Mouse (Mus musculus): ENCODE measurements around the gene Slc12a3. TPM values are rescaled to one million over a fixed set of nuclear protein-coding genes. Genes with fewer than 3 reads are reported as not detected.

The Slc12a3 gene
- total and polyA plus RNA-seq, 3 experiments = 0.44 TPM; not detected in 2

DNA sequence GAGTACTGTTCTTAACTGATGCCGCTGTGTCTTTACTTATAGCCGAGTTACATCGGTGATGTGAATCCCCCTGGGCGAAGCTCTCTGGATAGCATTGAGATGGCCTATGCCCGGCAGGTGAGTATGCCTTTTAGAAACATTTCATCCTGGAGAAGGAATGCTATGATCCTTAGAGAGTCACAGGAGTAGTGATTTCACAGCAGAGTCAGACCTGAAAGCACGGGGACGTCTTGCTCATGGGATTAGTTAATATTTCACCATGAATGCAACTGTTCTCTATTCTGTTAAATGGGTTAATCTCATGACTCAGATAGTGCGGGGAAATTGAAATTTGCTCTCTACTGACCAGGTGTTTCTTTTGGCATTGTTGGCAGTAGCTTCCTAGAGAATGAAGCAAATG lies 36.4 kb upstream of the Slc12a3 start:
- DNase-seq (ENCODE audit: low spot score) (no peak), ATAC-seq (ENCODE audit: extremely low read depth, insufficient number of reproducible peaks, low FRiP score, poor library complexity, severe bottlenecking) (no peak)
- peaks cover 79% of the 10 kb centered on the region for H3K36me3 ChIP-seq (replicated peaks)
- no peaks in the 10 kb centered on the region for H3K9me3 ChIP-seq (replicated peaks)
- no peak for TF ChIP-seq GATA2 (IDR thresholded peaks at IDR 0.05; ENCODE audit: borderline replicate concordance, low read depth, low read length)
- TF ChIP-seq TAL1 (conservative IDR thresholded peaks at IDR 0.05; ENCODE audit: low read depth, low read length) = no peak
- TF ChIP-seq GATA1 (IDR thresholded peaks at IDR 0.05; ENCODE audit: borderline replicate concordance, low read length) = no peak
- TF ChIP-seq POLR2AphosphoS5 (IDR thresholded peaks at IDR 0.05; ENCODE audit: insufficient replicate concordance, low read depth, low read length) = no peak
- no peak for TF ChIP-seq CTCF (IDR thresholded peaks at IDR 0.05; ENCODE audit: low read depth, low read length)
- H3K4me1 ChIP-seq (ENCODE audit: insufficient read depth, low read depth, low read length) = peaks cover 10% of the 10 kb centered on the region
- no peak overlapping the region for H3K4me3 ChIP-seq (ENCODE audit: low read depth, low read length)
- no peaks in the 10 kb centered on the region for H3K27me3 ChIP-seq (ENCODE audit: insufficient read depth, low read length)

DNA sequence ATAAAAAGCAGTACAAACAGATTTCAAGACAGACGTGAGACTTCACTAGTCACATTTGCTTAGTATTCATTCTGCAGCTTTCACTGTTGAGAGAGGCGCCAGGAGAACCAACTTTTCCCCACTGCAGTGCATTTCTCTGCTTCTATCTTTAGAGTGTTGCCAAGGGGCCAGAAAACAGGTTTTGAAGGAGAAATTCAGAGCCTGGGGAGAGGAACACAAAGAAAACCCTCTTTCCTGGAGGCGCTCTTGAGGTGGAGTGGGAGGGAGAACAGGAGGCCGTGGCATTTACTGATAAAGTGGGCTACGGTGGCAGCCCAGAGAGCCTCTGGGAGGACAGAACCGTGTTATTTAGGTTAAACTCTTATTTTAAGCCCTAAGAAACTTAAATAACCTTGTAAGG lies 33.3 kb upstream of the Slc12a3 start:
- H3K36me3 ChIP-seq (replicated peaks) = peaks cover 76% of the 10 kb centered on the region
- no peaks in the 10 kb centered on the region for H3K9me3 ChIP-seq (replicated peaks)
- TF ChIP-seq GATA2 (IDR thresholded peaks at IDR 0.05; ENCODE audit: borderline replicate concordance, low read depth, low read length) (no peak), TAL1 (conservative IDR thresholded peaks at IDR 0.05; ENCODE audit: low read depth, low read length) (no peak), POLR2AphosphoS5 (IDR thresholded peaks at IDR 0.05; ENCODE audit: insufficient replicate concordance, low read depth, low read length) (no peak), CTCF (IDR thresholded peaks at IDR 0.05; ENCODE audit: low read depth, low read length) (no peak), GATA1 (IDR thresholded peaks at IDR 0.05; ENCODE audit: borderline replicate concordance, low read length) (no peak)
- H3K4me1 ChIP-seq (ENCODE audit: insufficient read depth, low read depth, low read length) = peaks cover 5% of the 10 kb centered on the region
- DNase-seq (ENCODE audit: low spot score) (no peak), ATAC-seq (ENCODE audit: extremely low read depth, insufficient number of reproducible peaks, low FRiP score, poor library complexity, severe bottlenecking) (no peak)
- H3K27me3 ChIP-seq (ENCODE audit: insufficient read depth, low read length) = no peaks in the 10 kb centered on the region
- H3K4me3 ChIP-seq (ENCODE audit: low read depth, low read length) = no peak overlapping the region

DNA sequence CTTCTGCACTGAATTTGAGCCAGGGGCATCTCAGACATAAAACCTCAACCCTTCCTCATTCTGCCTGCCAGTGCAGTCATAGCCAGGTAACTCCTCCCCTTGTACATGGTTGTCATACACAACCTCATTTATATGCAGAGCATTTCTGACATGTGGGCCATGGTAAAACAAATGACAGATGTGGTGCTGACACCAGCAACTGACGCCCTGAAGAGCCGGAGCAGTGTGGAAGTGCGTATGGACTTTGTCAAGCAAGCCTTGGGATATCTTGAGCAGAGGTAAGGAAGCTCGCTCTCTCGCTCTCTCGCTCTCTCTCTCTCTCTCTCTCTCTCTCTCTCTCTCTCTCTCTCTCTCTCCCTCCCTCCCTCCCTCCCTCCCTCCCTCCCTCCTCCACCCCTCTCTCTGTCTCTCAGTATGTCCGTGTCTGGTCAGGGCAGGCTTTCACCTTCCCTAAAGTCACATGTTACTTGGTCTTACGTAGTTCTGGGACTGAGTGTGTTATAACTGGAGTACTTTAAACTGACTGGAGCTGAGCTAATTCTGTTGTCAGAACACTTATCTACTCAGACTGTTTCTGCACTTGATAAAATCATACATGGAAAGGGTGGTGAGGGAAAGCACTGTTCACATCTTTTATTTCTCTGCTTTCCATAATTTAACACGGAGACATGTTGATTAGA lies 32.5 kb upstream of the Slc12a3 start:
- no peak for ATAC-seq (ENCODE audit: extremely low read depth, insufficient number of reproducible peaks, low FRiP score, poor library complexity, severe bottlenecking)

GRCm38 (mm10) chr8:94297101-94297500 lies 31.9 kb upstream of the Slc12a3 start:
- Histone ChIP-seq H3K4me1 (ENCODE audit: insufficient read depth, low read depth, low read length) (no peaks in the 10 kb centered on the region), H3K9me3 (replicated peaks) (no peaks in the 10 kb centered on the region), H3K4me3 (ENCODE audit: low read depth, low read length) (no peak overlapping the region), H3K27me3 (ENCODE audit: insufficient read depth, low read length) (no peaks in the 10 kb centered on the region), H3K36me3 (replicated peaks) (peaks cover 79% of the 10 kb centered on the region)
- no peak for DNase-seq (ENCODE audit: low spot score)
- TF ChIP-seq POLR2AphosphoS5 (IDR thresholded peaks at IDR 0.05; ENCODE audit: insufficient replicate concordance, low read depth, low read length) (no peak), TAL1 (conservative IDR thresholded peaks at IDR 0.05; ENCODE audit: low read depth, low read length) (no peak), GATA2 (IDR thresholded peaks at IDR 0.05; ENCODE audit: borderline replicate concordance, low read depth, low read length) (no peak), CTCF (IDR thresholded peaks at IDR 0.05; ENCODE audit: low read depth, low read length) (no peak), GATA1 (IDR thresholded peaks at IDR 0.05; ENCODE audit: borderline replicate concordance, low read length) (no peak)
- no peak for ATAC-seq (ENCODE audit: extremely low read depth, insufficient number of reproducible peaks, low FRiP score, poor library complexity, severe bottlenecking)

More for the DNA sequence above, 32.5 kb upstream of the Slc12a3 start:
- no peaks in the 10 kb centered on the region for H3K4me1 ChIP-seq (ENCODE audit: insufficient read depth, low read depth, low read length)
- DNase-seq (ENCODE audit: low spot score) = no peak
- H3K4me3 ChIP-seq (ENCODE audit: low read depth, low read length) = no peak overlapping the region
- TF ChIP-seq POLR2AphosphoS5 (IDR thresholded peaks at IDR 0.05; ENCODE audit: insufficient replicate concordance, low read depth, low read length) = no peak
- no peak for TF ChIP-seq CTCF (IDR thresholded peaks at IDR 0.05; ENCODE audit: low read depth, low read length)
- no peak for TF ChIP-seq GATA1 (IDR thresholded peaks at IDR 0.05; ENCODE audit: borderline replicate concordance, low read length)
- TF ChIP-seq GATA2 (IDR thresholded peaks at IDR 0.05; ENCODE audit: borderline replicate concordance, low read depth, low read length) = no peak
- TF ChIP-seq TAL1 (conservative IDR thresholded peaks at IDR 0.05; ENCODE audit: low read depth, low read length) = no peak
- H3K36me3 ChIP-seq (replicated peaks) = peaks cover 78% of the 10 kb centered on the region
- H3K9me3 ChIP-seq (replicated peaks) = no peaks in the 10 kb centered on the region
- no peaks in the 10 kb centered on the region for H3K27me3 ChIP-seq (ENCODE audit: insufficient read depth, low read length)

- TF ChIP-seq POLR2AphosphoS5 (IDR thresholded peaks at IDR 0.05; ENCODE audit: insufficient replicate concordance, low read depth, low read length) = no peak
- no peak for TF ChIP-seq TAL1 (conservative IDR thresholded peaks at IDR 0.05; ENCODE audit: low read depth, low read length)
- no peak for TF ChIP-seq CTCF (IDR thresholded peaks at IDR 0.05; ENCODE audit: low read depth, low read length)
- TF ChIP-seq GATA2 (IDR thresholded peaks at IDR 0.05; ENCODE audit: borderline replicate concordance, low read depth, low read length) = no peak
- no peak for TF ChIP-seq GATA1 (IDR thresholded peaks at IDR 0.05; ENCODE audit: borderline replicate concordance, low read length)
- no peak overlapping the region for H3K4me3 ChIP-seq (ENCODE audit: low read depth, low read length)
- DNase-seq (ENCODE audit: low spot score) (no peak), ATAC-seq (ENCODE audit: extremely low read depth, insufficient number of reproducible peaks, low FRiP score, poor library complexity, severe bottlenecking) (no peak)
- peaks cover 79% of the 10 kb centered on the region for H3K36me3 ChIP-seq (replicated peaks)
- H3K27me3 ChIP-seq (ENCODE audit: insufficient read depth, low read length) = no peaks in the 10 kb centered on the region
- no peaks in the 10 kb centered on the region for H3K9me3 ChIP-seq (replicated peaks)
- H3K4me1 ChIP-seq (ENCODE audit: insufficient read depth, low read depth, low read length) = no peaks in the 10 kb centered on the region
These were observed 28.2 kb upstream of the Slc12a3 start for GRCm38 (mm10) chr8:94300809-94301208.

DNA sequence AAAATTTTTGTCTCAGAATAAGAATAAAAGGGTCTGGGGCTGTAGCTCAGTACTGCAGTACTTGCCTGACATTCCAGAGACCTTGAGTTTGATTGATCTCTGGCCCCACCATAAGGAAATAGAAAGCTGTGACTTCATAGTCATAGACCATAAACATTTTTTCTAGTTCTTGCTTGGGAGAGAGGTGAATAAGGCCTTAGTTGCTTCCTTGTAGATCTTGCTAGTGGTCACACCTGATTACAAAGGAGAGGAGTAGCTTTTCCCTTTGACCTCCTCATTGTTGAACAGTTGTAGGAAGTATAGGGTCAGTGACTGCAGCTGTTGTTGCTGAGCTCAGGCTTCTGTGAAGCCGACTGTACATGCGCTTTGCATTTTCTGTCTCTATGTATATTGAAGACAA lies 24.6 kb upstream of the Slc12a3 start:
- ATAC-seq (ENCODE audit: extremely low read depth, insufficient number of reproducible peaks, low FRiP score, poor library complexity, severe bottlenecking) (no peak), DNase-seq (ENCODE audit: low spot score) (no peak)
- Histone ChIP-seq H3K9me3 (replicated peaks) (no peaks in the 10 kb centered on the region), H3K4me1 (ENCODE audit: insufficient read depth, low read depth, low read length) (0 out of 2 replicates have a peak, but pooled peaks cover 2% of the 10 kb centered on the region), H3K27me3 (ENCODE audit: insufficient read depth, low read length) (no peaks in the 10 kb centered on the region), H3K36me3 (replicated peaks) (peaks cover 83% of the 10 kb centered on the region), H3K4me3 (ENCODE audit: low read depth, low read length) (no peak overlapping the region)
- TF ChIP-seq GATA2 (IDR thresholded peaks at IDR 0.05; ENCODE audit: borderline replicate concordance, low read depth, low read length) (no peak), GATA1 (IDR thresholded peaks at IDR 0.05; ENCODE audit: borderline replicate concordance, low read length) (no peak), POLR2AphosphoS5 (IDR thresholded peaks at IDR 0.05; ENCODE audit: insufficient replicate concordance, low read depth, low read length) (no peak), CTCF (IDR thresholded peaks at IDR 0.05; ENCODE audit: low read depth, low read length) (no peak), TAL1 (conservative IDR thresholded peaks at IDR 0.05; ENCODE audit: low read depth, low read length) (no peak)

All from G1E (cell line).